9 mouse cellular contexts compared by ENCODE assay signal in genomic region chr6:96112854-96113253, GRCm38 (mm10). TPM values are rescaled to one million over a fixed set of nuclear protein-coding genes. Genes with fewer than 3 reads are reported as not detected.
DNase-seq lines count a peak whose midpoint lies in the region; ATAC-seq and TF ChIP-seq lines count a peak whose summit lies in the region.
"Had no signal": no experiment of that assay in that cellular context is flagged by ENCODE, and none has a peak within 500 bp of the region (broad histone marks: within the 10 kb centered on the region; RNA-seq: fewer than 3 reads in every experiment).

Gene Fam19a1 (plus strand): TSS chr6:96113154.

- H3K9me3 ChIP-seq in intestine, embryonic 15.5 days = no peaks in the 10 kb centered on the region
- no peaks in the 10 kb centered on the region for H3K9me3 ChIP-seq in midbrain, postnatal 0 days (ENCODE audit: low read length)

- H3K4me1 ChIP-seq in intestine, embryonic 15.5 days (replicated peaks) = no peaks in the 10 kb centered on the region
- H3K4me1 ChIP-seq in midbrain, postnatal 0 days (ENCODE audit: insufficient read depth, low read length) = peaks cover 8% of the 10 kb centered on the region; the same call in 1 of the 2 replicates

- H3K4me2 ChIP-seq in intestine, embryonic 15.5 days (replicated peaks) = peak within 1 kb of the TSS; percentile 40
- peak within 1 kb of the TSS; percentile 88 for H3K4me2 ChIP-seq in midbrain, postnatal 0 days (ENCODE audit: low read depth, low read length, poor library complexity, severe bottlenecking)

- no peak for ATAC-seq in intestine, embryonic 15.5 days
- ATAC-seq in midbrain, postnatal 0 days (ENCODE audit: low FRiP score) = no peak

- no peak within 1 kb of the TSS for H3K27ac ChIP-seq in intestine, embryonic 15.5 days
- H3K27ac ChIP-seq in midbrain, postnatal 0 days (ENCODE audit: low read depth, low read length) = no peak within 1 kb of the TSS

- H3K4me3 ChIP-seq in intestine, embryonic 15.5 days (replicated peaks) = peak within 1 kb of the TSS; percentile 22
- H3K4me3 ChIP-seq in midbrain, postnatal 0 days (ENCODE audit: low read depth, low read length) = peak within 1 kb of the TSS; percentile 66

- peak; percentile 4 for DNase-seq in embryo, embryonic 10.5 days (ENCODE audit: low spot score)
- no peak for DNase-seq in embryo, embryonic 9.5 days (ENCODE audit: extremely low spot score)
- no peak for DNase-seq in layer of hippocampus, adult 8-10 months (ENCODE audit: low spot score in 2 of 2)
- no peak for DNase-seq in layer of hippocampus, adult 11-12 months (ENCODE audit: low spot score)
- no peak for DNase-seq in midbrain, postnatal 0 days (ENCODE audit: low spot score)
- no peak for DNase-seq in thymus, postnatal 0 days (ENCODE audit: low spot score)
- DNase-seq in yolk sac, embryonic 10.5 days (ENCODE audit: low spot score) = no peak

- WGBS in intestine, embryonic 15.5 days = 27% methylated on average over 6 of the region's 6 CpGs
- WGBS in midbrain, postnatal 0 days = 24% methylated on average over 6 of the region's 6 CpGs

- no peaks in the 10 kb centered on the region for H3K36me3 ChIP-seq in intestine, embryonic 15.5 days
- no peaks in the 10 kb centered on the region for H3K36me3 ChIP-seq in midbrain, postnatal 0 days (ENCODE audit: insufficient read depth, low read length)

- H3K9ac ChIP-seq in intestine, embryonic 15.5 days = no peak within 1 kb of the TSS
- H3K9ac ChIP-seq in midbrain, postnatal 0 days (replicated peaks; ENCODE audit: low read length, poor library complexity, severe bottlenecking) = peak within 1 kb of the TSS; percentile 56; the same call in 1 of the 2 replicates

- no peaks in the 10 kb centered on the region for H3K27me3 ChIP-seq in intestine, embryonic 15.5 days (replicated peaks)
- no peaks in the 10 kb centered on the region for H3K27me3 ChIP-seq in midbrain, postnatal 0 days (ENCODE audit: insufficient read depth, low read length)

- TF ChIP-seq CTCF in midbrain, postnatal 0 days (IDR thresholded peaks at IDR 0.05) = no peak

RNA-seq across cellular contexts. Expression of gene Fam19a1, which starts in this region (rescaled TPM):
- 10 to 100 TPM; 48.4 to 59.9 (median 54.6) TPM for total RNA-seq in layer of hippocampus, adult 8-10 months (2022)
- polyA plus RNA-seq in intestine, embryonic 15.5 days (2015; fragmentation: Nextera tagmentation; extraction: Ambion mirVana) = 6.0 and 6.5 TPM in 2 replicates
- total RNA-seq in midbrain, postnatal 0 days (2014; rRNA removed) = 15.7 and 22.2 TPM in 2 replicates
- polyA plus RNA-seq in midbrain, postnatal 0 days (2015; fragmentation: Nextera tagmentation; extraction: Ambion mirVana) = 21.3 and 23.6 TPM in 2 replicates
- polyA plus RNA-seq in thymus, postnatal 0 days (2015; fragmentation: Nextera tagmentation; extraction: Ambion mirVana) = 0.44 and 0.45 TPM in 2 replicates
- polyA plus RNA-seq: spleen, adult 2 months had no signal
